Mouse (Mus musculus) E14TG2a.4 (cell line): Measurements from ENCODE around the gene Adgrl3.

ENCODE experiments used
- CTCF ChIP-seq: conservative IDR thresholded peaks from 2 replicates; pipeline ENCODE4 v1.5.1; 2014; ENCODE audit warnings: low read length
- POU5F1 ChIP-seq: IDR thresholded peaks from 2 replicates; pipeline ENCODE4 v1.6.1; 2014; ENCODE audit warnings: low read length, borderline replicate concordance

GRCm38 (mm10) chr5:81188871-81189485 is 169.0 kb downstream of the Adgrl3 start:
- TF ChIP-seq CTCF (no peak), POU5F1 (no peak)
